Mouse (Mus musculus) limb, embryonic 14.5 days (tissue): ENCODE measurements around the gene Ksr1. TPM values are rescaled to one million over a fixed set of nuclear protein-coding genes. Genes with fewer than 3 reads are reported as not detected.

Experiments used
- ATAC-seq: fragments of 200-750 bp; cut with Nextera tagmentation; 2 replicates; pipeline ENCODE4 v1.8.0; 2017; ENCODE audit warnings: low read depth, moderate number of reproducible peaks, moderate TSS enrichment; ENCODE audit not compliant: low FRiP score
- DNase-seq: peaks from one replicate; pipeline ENCODE4 v3.0.0-alpha.2; 2015; ENCODE audit warnings: low spot score
- H3K27ac ChIP-seq: fragments of 300-500 bp; sonication (generic); replicated peaks from 2 replicates; pipeline ENCODE4 v1.5.1; 2014; ENCODE audit warnings: low read depth, mild to moderate bottlenecking, low read length, moderate library complexity, mixed read lengths
- H3K27me3 ChIP-seq: fragments of 300-500 bp; sonication (generic); 2 replicates; pipeline ENCODE4 v1.6.1; 2014; ENCODE audit warnings: low read length, mixed read lengths; ENCODE audit not compliant: control insufficient read depth, insufficient read depth
- H3K36me3 ChIP-seq: fragments of 300-500 bp; sonication (generic); 2 replicates; pipeline ENCODE4 v1.6.1; 2014; ENCODE audit warnings: mild to moderate bottlenecking, low read length, moderate library complexity, mixed read lengths; ENCODE audit not compliant: control insufficient read depth, insufficient read depth
- H3K4me1 ChIP-seq: fragments of 300-500 bp; sonication (generic); 2 replicates; pipeline ENCODE4 v1.6.1; 2014; ENCODE audit warnings: antibody characterized with exemption, low read length, mixed read lengths; ENCODE audit not compliant: control insufficient read depth, insufficient read depth
- H3K4me2 ChIP-seq: fragments of 300-500 bp; sonication (generic); replicated peaks from 2 replicates; pipeline ENCODE4 v1.6.1; 2014; ENCODE audit warnings: low read depth, mild to moderate bottlenecking, low read length, moderate library complexity; ENCODE audit not compliant: severe bottlenecking
- H3K4me3 ChIP-seq: fragments of 300-500 bp; sonication (generic); replicated peaks from 2 replicates; pipeline ENCODE4 v1.5.1; 2014; ENCODE audit warnings: low read length
- H3K9ac ChIP-seq: fragments of 300-500 bp; sonication (generic); 2 replicates; pipeline ENCODE4 v1.6.1; 2014; ENCODE audit warnings: mild to moderate bottlenecking, low read depth, low read length, moderate library complexity; ENCODE audit not compliant: severe bottlenecking
- H3K9me3 ChIP-seq: fragments of 300-500 bp; sonication (generic); 2 replicates; pipeline ENCODE4 v1.6.1; 2016; ENCODE audit warnings: low read length; ENCODE audit not compliant: control insufficient read depth
- POLR2A ChIP-seq: fragments of 200-500 bp; IDR thresholded peaks from 2 replicates; pipeline ENCODE4 v1.8.0; 2012; ENCODE audit warnings: inconsistent platforms, mild to moderate bottlenecking, moderate library complexity, borderline replicate concordance; ENCODE audit not compliant: insufficient read depth, insufficient read length; ENCODE audit errors: extremely low read depth
- WGBS: fragments of 180-500 bp; shearing (Covaris S2); extraction: QIAGEN DNeasy Blood & Tissue Kit; methylation state at CpG from one replicate; pipeline ENCODE4 v1.1.7; 2014; 5-methylcytosine and 5-hydroxymethylcytosine counted together
- polyA plus RNA-seq, 2 experiments: library from polyadenylated mRNA; depleted of rRNA in 1 of 2; stranded (reverse) in 1 of 2; unstranded in 1 of 2; fragments of >200 nt; fragmentation: Nextera tagmentation in 1 of 2; extraction: Ambion mirVana in 1 of 2; gene quantifications; 2 replicates each; pipeline versions ENCODE4 v1.2.1 to v1.2.3; 2012 to 2014

The Ksr1 gene
- polyA plus RNA-seq, 2 experiments = 8.2 to 24.1 TPM

DNA sequence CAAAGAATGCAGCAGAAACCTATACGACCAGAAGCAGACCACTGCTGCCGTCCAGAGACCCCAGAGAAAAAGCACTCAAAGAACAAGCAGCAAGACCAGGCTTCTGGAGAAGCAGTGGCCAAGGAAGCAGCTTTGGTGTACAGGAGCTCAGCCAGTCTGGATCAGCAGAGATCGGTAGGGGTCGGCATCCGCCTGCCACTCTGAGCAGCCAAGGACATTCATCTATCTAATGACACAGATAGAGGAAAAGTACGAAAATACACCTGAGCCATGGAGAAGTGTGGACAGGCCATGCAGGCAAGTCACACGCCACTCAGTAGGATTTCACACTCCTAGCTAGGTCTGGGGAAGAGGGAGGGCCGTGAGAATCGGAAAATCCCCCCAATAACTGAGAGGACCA lies 12.2 kb downstream of the Ksr1 start:
- no peak overlapping the region for H3K9ac ChIP-seq
- peaks cover 29% of the 10 kb centered on the region for H3K4me1 ChIP-seq
- no peak overlapping the region for H3K4me2 ChIP-seq
- H3K4me3 ChIP-seq = no peak overlapping the region
- no peak overlapping the region for H3K27ac ChIP-seq
- H3K9me3 ChIP-seq = no peaks in the 10 kb centered on the region
- H3K36me3 ChIP-seq = no peaks in the 10 kb centered on the region
- H3K27me3 ChIP-seq = no peaks in the 10 kb centered on the region
- no peak for TF ChIP-seq POLR2A
- no peak for DNase-seq
- WGBS = 87% methylated on average over 9 of the region's 9 CpGs
- ATAC-seq = no peak

GRCm38 (mm10) chr11:79133051-79133450 lies 13.2 kb downstream of the Ksr1 start:
- Histone ChIP-seq H3K9me3 (no peaks in the 10 kb centered on the region), H3K4me2 (no peak overlapping the region), H3K9ac (no peak overlapping the region), H3K4me1 (peaks cover 29% of the 10 kb centered on the region), H3K36me3 (no peaks in the 10 kb centered on the region), H3K4me3 (no peak overlapping the region), H3K27ac (no peak overlapping the region), H3K27me3 (no peaks in the 10 kb centered on the region)
- TF ChIP-seq POLR2A = no peak
- DNase-seq (no peak), ATAC-seq (no peak)
- 54% methylated on average over 5 of the region's 5 CpGs for WGBS

DNA sequence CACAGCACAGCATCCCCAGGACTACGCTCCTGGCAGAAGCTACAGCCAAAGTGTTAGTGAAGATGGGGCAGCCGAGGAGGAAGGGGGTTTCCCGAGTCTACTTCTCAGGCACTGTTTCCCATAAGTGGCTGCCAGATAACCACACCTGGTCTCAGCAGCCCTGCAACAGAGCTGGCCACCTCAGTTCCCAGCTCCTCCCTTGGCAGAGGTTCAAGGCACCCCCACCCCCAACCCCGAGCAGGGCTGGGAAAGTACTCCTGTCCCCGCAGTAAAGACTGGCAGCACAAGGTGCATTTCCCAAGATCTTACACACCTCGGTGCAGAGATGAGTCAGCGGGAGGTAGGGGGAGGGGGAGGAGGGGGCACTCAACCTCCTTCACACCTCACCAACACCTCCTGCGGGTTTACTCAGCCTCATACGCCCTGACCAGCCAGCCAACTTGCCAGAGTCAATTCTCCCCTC lies 14.2 kb downstream of the Ksr1 start:
- Histone ChIP-seq H3K27me3 (no peaks in the 10 kb centered on the region), H3K4me3 (no peak overlapping the region), H3K27ac (no peak overlapping the region), H3K36me3 (no peaks in the 10 kb centered on the region), H3K4me2 (no peak overlapping the region), H3K9ac (no peak overlapping the region), H3K4me1 (peaks cover 29% of the 10 kb centered on the region), H3K9me3 (no peaks in the 10 kb centered on the region)
- 21% methylated on average over 9 of the region's 9 CpGs for WGBS
- TF ChIP-seq POLR2A = no peak
- ATAC-seq (no peak), DNase-seq (peak; percentile 16)

GRCm38 (mm10) chr11:79129388-79130356 lies 16.5 kb downstream of the Ksr1 start:
- Histone ChIP-seq H3K27ac (no peak overlapping the region), H3K4me2 (no peak overlapping the region), H3K9ac (no peak overlapping the region), H3K4me3 (no peak overlapping the region), H3K9me3 (no peaks in the 10 kb centered on the region), H3K27me3 (no peaks in the 10 kb centered on the region), H3K4me1 (peaks cover 18% of the 10 kb centered on the region), H3K36me3 (no peaks in the 10 kb centered on the region)
- ATAC-seq (no peak), DNase-seq (no peak)
- TF ChIP-seq POLR2A = no peak
- 68% methylated on average over 13 of the region's 13 CpGs for WGBS

GRCm38 (mm10) chr11:79128233-79128632 lies 18.0 kb downstream of the Ksr1 start:
- H3K27me3 ChIP-seq = no peaks in the 10 kb centered on the region
- no peak overlapping the region for H3K9ac ChIP-seq
- ATAC-seq (no peak), DNase-seq (no peak)
- 91% methylated on average over 7 of the region's 7 CpGs for whole genome bisulfite sequencing
- H3K4me3 ChIP-seq = no peak overlapping the region
- TF ChIP-seq POLR2A = no peak
- H3K27ac ChIP-seq = no peak overlapping the region
- no peaks in the 10 kb centered on the region for H3K9me3 ChIP-seq
- H3K36me3 ChIP-seq = no peaks in the 10 kb centered on the region
- no peak overlapping the region for H3K4me2 ChIP-seq
- peaks cover 22% of the 10 kb centered on the region for H3K4me1 ChIP-seq
